8 mouse cellular contexts compared by ENCODE assay signal in genomic region chr12:112843803-112844202, GRCm38 (mm10). TPM values are rescaled to one million over a fixed set of nuclear protein-coding genes. Genes with fewer than 3 reads are reported as not detected.
DNase-seq lines count a peak whose midpoint lies in the region; ATAC-seq lines count a peak whose summit lies in the region.

No protein-coding gene starts in this region.

- H3K4me1 ChIP-seq in limb, embryonic 10.5 days = no peaks in the 10 kb centered on the region

- WGBS in limb, embryonic 10.5 days = 25% methylated on average over 3 of the region's 3 CpGs

- no peak overlapping the region for H3K27ac ChIP-seq in limb, embryonic 10.5 days

- DNase-seq in 3T3-L1 (ENCODE audit: low read depth, low spot score) = peak; percentile 88
- peak; percentile 86 to 95 for DNase-seq in adrenal gland, adult (ENCODE audit: inconsistent age in 2 of 2, low spot score in 1 of 2)
- DNase-seq in embryo, embryonic 10.5 days (ENCODE audit: low spot score) = peak; percentile 89
- DNase-seq in kidney, adult 18-20 months = peak; percentile 87
- DNase-seq in limb, embryonic 10.5 days (ENCODE audit: low spot score) = peak; percentile 90
- peak; percentile 94 for DNase-seq in naive thymus-derived CD4-positive, alpha-beta T cell, adult 2 months (ENCODE audit: low read depth)
- DNase-seq in splenic B cell, adult 2 months (ENCODE audit: low read depth, low spot score) = peak; percentile 93

- H3K36me3 ChIP-seq in limb, embryonic 10.5 days = no peaks in the 10 kb centered on the region
- no peaks in the 10 kb centered on the region for H3K36me3 ChIP-seq in splenic B cell, adult 2 months (ENCODE audit: control insufficient read depth, insufficient read depth, low read length, poor library complexity, severe bottlenecking)

- H3K27me3 ChIP-seq in limb, embryonic 10.5 days (ENCODE audit: low read depth, poor library complexity, severe bottlenecking) = no peaks in the 10 kb centered on the region
- no peaks in the 10 kb centered on the region for H3K27me3 ChIP-seq in splenic B cell, adult 2 months (ENCODE audit: control insufficient read depth, insufficient read depth, low read length, poor library complexity, severe bottlenecking)

- H3K9me3 ChIP-seq in limb, embryonic 10.5 days (replicated peaks) = no peaks in the 10 kb centered on the region

- H3K4me3 ChIP-seq in limb, embryonic 10.5 days = no peak overlapping the region

- ATAC-seq in granulocyte monocyte progenitor cell, adult 5-6 weeks (replicated peaks; ENCODE audit: poor library complexity, severe bottlenecking) = peak; percentile 63

RNA-seq across cellular contexts. Expression of gene Cdca4, which starts 14.6 kb away (rescaled TPM):
- 65.6 and 66.5 TPM in 2 replicates for total RNA-seq in granulocyte monocyte progenitor cell, adult 5-6 weeks (2014; fragmentation: Nextera tagmentation)
- total RNA-seq in granulocyte monocyte progenitor cell, adult 5-6 weeks (2017) = 61.9 and 64.3 TPM in 2 replicates
- polyA plus RNA-seq in limb, embryonic 10.5 days (2016; fragmentation: Nextera tagmentation; extraction: Ambion mirVana) = 204 and 206 TPM in 2 replicates

RNA-seq across cellular contexts. Expression of gene Gpr132, which starts 24.2 kb away (rescaled TPM):
- total RNA-seq in granulocyte monocyte progenitor cell, adult 5-6 weeks (2014; fragmentation: Nextera tagmentation) = 10.4 and 20.5 TPM in 2 replicates
- total RNA-seq in granulocyte monocyte progenitor cell, adult 5-6 weeks (2017) = 5.8 and 6.2 TPM in 2 replicates
- 0.11 TPM in 1 of 2 replicates, not detected in the other for polyA plus RNA-seq in limb, embryonic 10.5 days (2016; fragmentation: Nextera tagmentation; extraction: Ambion mirVana)

RNA-seq across cellular contexts. Expression of gene Clba1, which starts 35.1 kb away (rescaled TPM):
- 1.7 and 2.4 TPM in 2 replicates for total RNA-seq in granulocyte monocyte progenitor cell, adult 5-6 weeks (2014; fragmentation: Nextera tagmentation)
- 0.30 and 1.2 TPM in 2 replicates for total RNA-seq in granulocyte monocyte progenitor cell, adult 5-6 weeks (2017)
- polyA plus RNA-seq in limb, embryonic 10.5 days (2016; fragmentation: Nextera tagmentation; extraction: Ambion mirVana) = 7.9 and 8.4 TPM in 2 replicates

RNA-seq across cellular contexts. Expression of gene Ahnak2, which starts 41.3 kb away (rescaled TPM):
- total RNA-seq in granulocyte monocyte progenitor cell, adult 5-6 weeks (2014; fragmentation: Nextera tagmentation) = not detected in 2 replicates
- total RNA-seq in granulocyte monocyte progenitor cell, adult 5-6 weeks (2017) = not detected in 2 replicates
- 0.15 and 0.18 TPM in 2 replicates for polyA plus RNA-seq in limb, embryonic 10.5 days (2016; fragmentation: Nextera tagmentation; extraction: Ambion mirVana)
